Mouse (Mus musculus): ENCODE data around the gene Usp21.

GRCm38 (mm10) chr1:171287136-171288081, at the start of gene Usp21:
- TF ChIP-seq EP300 (IDR thresholded peaks at IDR 0.05; ENCODE audit: low read depth) (no peak), CTCF (IDR thresholded peaks at IDR 0.05; ENCODE audit: low read depth) (no peak)
